Mouse (Mus musculus): ENCODE results near the gene Olfr27. TPM values are rescaled to one million over a fixed set of nuclear protein-coding genes. Genes with fewer than 3 reads are reported as not detected.

The Olfr27 gene
- not detected in 2 replicates for polyA plus RNA-seq (2015; fragmentation: Nextera tagmentation; extraction: Ambion mirVana)

DNA sequence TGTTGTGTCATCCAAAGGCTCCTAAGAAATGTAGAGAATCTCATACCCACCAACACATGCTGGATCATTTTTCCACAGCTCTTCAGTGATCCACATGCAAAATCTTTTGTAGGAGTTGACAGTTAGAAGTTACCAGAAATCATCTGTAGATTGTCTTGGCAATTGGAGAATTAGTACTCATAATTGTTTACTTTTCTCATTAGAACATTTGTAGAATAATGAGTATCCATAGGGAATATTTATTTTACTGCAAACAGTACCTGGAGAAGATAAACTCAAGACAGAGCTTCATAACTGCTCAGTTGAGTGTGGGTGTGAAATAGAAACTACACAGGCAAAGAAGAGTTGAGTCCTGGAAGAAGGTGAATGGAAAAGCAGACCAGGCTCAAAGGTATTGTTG is at the start of gene Olfr27:
Gene Olfr27, plus strand, starts transcription at position 301 of the 400 bp plus-strand sequence.
- no peak within 1 kb of the TSS for H3K4me3 ChIP-seq (ENCODE audit: low read length)
- H3K27ac ChIP-seq (ENCODE audit: low read depth, low read length): no peak within 1 kb of the TSS
- H3K27me3 ChIP-seq (replicated peaks; ENCODE audit: control insufficient read depth, insufficient read depth, low read length): no peaks in the 10 kb centered on the region
- H3K9ac ChIP-seq (ENCODE audit: low read depth, low read length): no peak within 1 kb of the TSS
- H3K36me3 ChIP-seq (ENCODE audit: control insufficient read depth, insufficient read depth, low read length): no peaks in the 10 kb centered on the region
- H3K4me2 ChIP-seq (ENCODE audit: low read length): no peak within 1 kb of the TSS
- H3K9me3 ChIP-seq (ENCODE audit: control insufficient read depth, low read length): no peaks in the 10 kb centered on the region
- no peak for ATAC-seq
- H3K4me1 ChIP-seq (ENCODE audit: control insufficient read depth, insufficient read depth, low read depth, low read length): no peaks in the 10 kb centered on the region

DNA sequence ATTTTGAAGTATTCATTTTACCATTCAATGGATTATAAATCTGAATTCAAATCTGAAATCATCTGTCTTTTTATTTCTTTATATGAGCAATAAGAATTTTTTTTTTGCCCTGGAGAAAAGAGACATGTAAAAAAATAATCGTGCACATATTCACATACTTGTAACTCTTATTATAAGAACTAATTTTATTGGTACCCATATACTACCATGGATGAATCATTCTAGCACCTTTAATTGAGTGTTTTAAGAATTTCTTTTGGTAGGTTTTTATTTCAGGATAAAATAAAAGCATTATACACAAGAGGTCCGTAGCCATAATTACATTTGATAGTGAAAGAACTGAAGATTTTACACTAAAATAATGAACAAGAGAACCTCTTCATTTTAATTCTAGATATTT is 49.1 kb upstream of the Olfr27 start, which contains the start of gene Olfr938:
Gene Olfr938, minus strand, starts transcription at position 101 of the 400 bp plus-strand sequence.
- no peaks in the 10 kb centered on the region for H3K27me3 ChIP-seq (replicated peaks; ENCODE audit: control insufficient read depth, insufficient read depth, low read length)

DNA sequence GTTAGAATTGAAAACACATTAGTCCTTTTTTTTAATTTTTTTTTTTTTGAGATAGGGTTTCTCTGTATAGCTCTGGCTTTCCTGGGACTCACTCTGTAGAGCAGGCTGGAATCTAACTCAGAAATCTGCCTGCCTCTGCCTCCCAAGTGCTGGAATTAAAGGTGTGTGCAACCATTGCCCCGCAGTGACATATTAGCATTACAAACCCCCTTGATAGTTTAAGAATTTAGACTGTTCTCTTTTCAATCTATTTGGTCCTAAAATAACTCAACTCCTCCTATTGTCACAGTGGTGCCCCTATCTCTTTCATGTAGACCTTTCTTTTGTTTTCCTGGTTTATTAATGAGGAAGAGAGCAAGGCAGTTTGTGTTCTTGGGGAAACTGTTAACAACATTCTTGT is 605 bp upstream of the Olfr27 start:
- no peak overlapping the region for H3K27ac ChIP-seq (ENCODE audit: low read depth, low read length)
- no peak for ATAC-seq
- H3K4me3 ChIP-seq (ENCODE audit: low read length): no peak overlapping the region
- no peaks in the 10 kb centered on the region for H3K36me3 ChIP-seq (ENCODE audit: control insufficient read depth, insufficient read depth, low read length)
- no peak overlapping the region for H3K9ac ChIP-seq (ENCODE audit: low read depth, low read length)
- H3K4me2 ChIP-seq (ENCODE audit: low read length): no peak overlapping the region
- no peaks in the 10 kb centered on the region for H3K4me1 ChIP-seq (ENCODE audit: control insufficient read depth, insufficient read depth, low read depth, low read length)
- WGBS: 81% methylated on average over 1 of the region's 1 CpGs
- no peaks in the 10 kb centered on the region for H3K9me3 ChIP-seq (ENCODE audit: control insufficient read depth, low read length)
- no peaks in the 10 kb centered on the region for H3K27me3 ChIP-seq (replicated peaks; ENCODE audit: control insufficient read depth, insufficient read depth, low read length)

More for the DNA sequence above, 49.1 kb upstream of the Olfr27 start, which contains the start of gene Olfr938:
- no peak for ATAC-seq
- H3K4me3 ChIP-seq (ENCODE audit: low read length): no peak within 1 kb of the TSS
- no peaks in the 10 kb centered on the region for H3K9me3 ChIP-seq (ENCODE audit: control insufficient read depth, low read length)
- H3K4me1 ChIP-seq (ENCODE audit: control insufficient read depth, insufficient read depth, low read depth, low read length): no peaks in the 10 kb centered on the region
- no peak within 1 kb of the TSS for H3K27ac ChIP-seq (ENCODE audit: low read depth, low read length)
- H3K4me2 ChIP-seq (ENCODE audit: low read length): no peak within 1 kb of the TSS
- H3K9ac ChIP-seq (ENCODE audit: low read depth, low read length): no peak within 1 kb of the TSS
- WGBS: 92% methylated on average over 2 of the region's 2 CpGs
- H3K36me3 ChIP-seq (ENCODE audit: control insufficient read depth, insufficient read depth, low read length): no peaks in the 10 kb centered on the region

DNA sequence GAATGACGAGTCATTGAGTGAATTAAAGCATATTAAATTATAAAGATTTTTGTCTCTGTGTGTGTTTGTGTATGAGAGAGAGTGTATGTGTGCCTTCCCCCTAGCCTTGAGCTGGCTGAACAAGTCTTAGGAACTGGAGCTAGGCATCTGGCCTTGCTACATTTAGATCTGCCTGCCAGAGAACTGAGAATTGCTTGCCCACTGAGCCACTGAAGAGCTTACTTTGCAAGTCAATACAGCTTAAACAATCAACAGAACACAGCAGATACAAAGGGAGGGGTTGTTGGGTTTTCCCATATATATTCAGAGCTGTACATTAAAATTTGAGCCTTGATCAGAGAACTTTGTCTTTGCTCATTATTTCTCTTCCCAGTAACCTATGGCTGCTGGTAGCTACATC is 24.5 kb downstream of the Olfr27 start:
- H3K4me1 ChIP-seq (ENCODE audit: control insufficient read depth, insufficient read depth, low read depth, low read length): no peaks in the 10 kb centered on the region
- no peaks in the 10 kb centered on the region for H3K36me3 ChIP-seq (ENCODE audit: control insufficient read depth, insufficient read depth, low read length)
- H3K9me3 ChIP-seq (ENCODE audit: control insufficient read depth, low read length): no peaks in the 10 kb centered on the region
- ATAC-seq: no peak
- WGBS: 51% methylated on average over 1 of the region's 1 CpGs
- H3K4me2 ChIP-seq (ENCODE audit: low read length): no peak overlapping the region
- H3K4me3 ChIP-seq (ENCODE audit: low read length): no peak overlapping the region
- H3K27me3 ChIP-seq (replicated peaks; ENCODE audit: control insufficient read depth, insufficient read depth, low read length): no peaks in the 10 kb centered on the region
- no peak overlapping the region for H3K27ac ChIP-seq (ENCODE audit: low read depth, low read length)
- no peak overlapping the region for H3K9ac ChIP-seq (ENCODE audit: low read depth, low read length)

DNA sequence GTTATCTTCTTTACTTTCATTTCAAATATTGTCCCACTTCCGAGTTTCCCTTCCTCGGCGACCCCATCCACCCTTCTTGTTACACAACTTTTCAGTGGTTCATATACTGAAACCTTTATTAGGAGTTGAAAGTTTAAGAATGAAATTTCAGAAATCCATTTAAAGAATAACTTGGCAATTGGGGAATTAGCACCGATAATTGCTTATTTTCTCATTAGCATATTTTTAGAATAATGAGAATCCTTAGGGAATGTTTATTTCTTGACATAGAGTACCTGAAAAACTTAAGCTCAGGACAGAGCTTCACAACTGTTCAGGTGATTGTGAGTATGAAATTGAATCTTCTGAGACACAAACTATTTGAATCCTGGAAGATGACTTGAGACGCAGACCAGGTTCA is 38.1 kb downstream of the Olfr27 start, which contains the start of gene Olfr943:
Gene Olfr943, plus strand, starts transcription at position 301 of the 400 bp plus-strand sequence.
- Histone ChIP-seq H3K4me3 (ENCODE audit: low read length) (no peak within 1 kb of the TSS), H3K36me3 (ENCODE audit: control insufficient read depth, insufficient read depth, low read length) (no peaks in the 10 kb centered on the region), H3K9me3 (ENCODE audit: control insufficient read depth, low read length) (no peaks in the 10 kb centered on the region), H3K4me1 (ENCODE audit: control insufficient read depth, insufficient read depth, low read depth, low read length) (no peaks in the 10 kb centered on the region), H3K9ac (ENCODE audit: low read depth, low read length) (no peak within 1 kb of the TSS), H3K4me2 (ENCODE audit: low read length) (no peak within 1 kb of the TSS), H3K27me3 (replicated peaks; ENCODE audit: control insufficient read depth, insufficient read depth, low read length) (no peaks in the 10 kb centered on the region), H3K27ac (ENCODE audit: low read depth, low read length) (no peak within 1 kb of the TSS)
- WGBS: 95% methylated on average over 5 of the region's 5 CpGs
- no peak for ATAC-seq

Other genes starting within 250 kb of the Olfr27 start
- not detected in 2 replicates for gene Olfr930, start 198.3 kb upstream of the Olfr27 start, polyA plus RNA-seq (2015; fragmentation: Nextera tagmentation; extraction: Ambion mirVana)
- not detected in 2 replicates for gene Olfr933, start 155.8 kb upstream of the Olfr27 start, polyA plus RNA-seq (2015; fragmentation: Nextera tagmentation; extraction: Ambion mirVana)
- gene Olfr934, start 139.8 kb upstream of the Olfr27 start, polyA plus RNA-seq (2015; fragmentation: Nextera tagmentation; extraction: Ambion mirVana): not detected in 2 replicates
- not detected in 2 replicates for gene Olfr935, start 128.4 kb upstream of the Olfr27 start, polyA plus RNA-seq (2015; fragmentation: Nextera tagmentation; extraction: Ambion mirVana)
- not detected in 2 replicates for gene Olfr146, start 104.8 kb upstream of the Olfr27 start, polyA plus RNA-seq (2015; fragmentation: Nextera tagmentation; extraction: Ambion mirVana)
- not detected in 2 replicates for gene Olfr937, start 63.2 kb upstream of the Olfr27 start, polyA plus RNA-seq (2015; fragmentation: Nextera tagmentation; extraction: Ambion mirVana)
- not detected in 2 replicates for gene Olfr938, start 49.2 kb upstream of the Olfr27 start, polyA plus RNA-seq (2015; fragmentation: Nextera tagmentation; extraction: Ambion mirVana)
- not detected in 2 replicates for gene Olfr943, start 38.2 kb downstream of the Olfr27 start, polyA plus RNA-seq (2015; fragmentation: Nextera tagmentation; extraction: Ambion mirVana)
- not detected in 2 replicates for gene Olfr944, start 73.8 kb downstream of the Olfr27 start, polyA plus RNA-seq (2015; fragmentation: Nextera tagmentation; extraction: Ambion mirVana)
- not detected in 2 replicates for gene Olfr1537, start 121.9 kb downstream of the Olfr27 start, polyA plus RNA-seq (2015; fragmentation: Nextera tagmentation; extraction: Ambion mirVana)
- gene Olfr945, start 148.7 kb downstream of the Olfr27 start, polyA plus RNA-seq (2015; fragmentation: Nextera tagmentation; extraction: Ambion mirVana): not detected in 2 replicates
- gene Olfr948, start 197.9 kb downstream of the Olfr27 start, polyA plus RNA-seq (2015; fragmentation: Nextera tagmentation; extraction: Ambion mirVana): not detected in 2 replicates

Measured in hindbrain, embryonic 16.5 days (tissue).